Mouse (Mus musculus): ENCODE measurements around the gene Bicdl1.

Gene Bicdl1

DNA sequence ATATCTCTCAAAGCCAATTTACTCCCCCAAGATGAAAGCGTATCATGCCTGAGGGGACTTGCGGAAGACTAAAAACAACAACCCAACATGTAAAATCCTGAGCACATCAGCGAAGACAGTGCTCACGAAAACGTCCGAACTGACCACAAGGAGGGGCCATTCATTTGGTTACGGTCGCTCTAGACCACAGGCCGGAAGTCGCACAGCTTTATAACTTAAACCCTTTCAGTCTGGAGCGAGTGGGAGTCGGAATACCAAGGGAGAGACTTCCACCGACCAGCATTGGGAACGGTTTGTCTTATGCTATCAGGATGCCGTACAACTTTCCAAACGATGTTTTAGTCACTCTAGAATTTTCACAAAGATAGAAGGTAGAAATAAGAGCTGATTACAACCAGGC, 5.4 kb downstream of the Bicdl1 start:
- no peak for DNase-seq (ENCODE audit: low spot score in 2 of 2)

DNA sequence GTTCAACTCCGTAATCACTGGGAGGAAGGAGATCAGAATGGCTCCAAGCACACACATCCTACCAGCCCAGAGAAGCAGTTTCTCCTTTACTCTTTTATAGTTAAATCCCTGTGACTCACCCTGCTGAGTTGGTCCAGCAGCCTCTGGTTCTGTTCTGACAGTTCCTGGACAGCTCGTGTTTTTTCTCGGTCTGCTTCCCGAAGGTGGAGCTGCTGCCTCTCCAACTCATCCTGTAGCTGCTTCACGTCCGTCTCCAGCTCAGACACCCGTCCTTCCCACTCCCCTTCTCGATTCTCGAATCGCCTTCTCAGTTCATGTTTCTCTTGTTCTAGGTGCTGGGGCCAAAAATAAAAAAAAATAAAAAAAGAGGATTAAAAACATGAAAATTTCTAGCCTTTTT, 7.0 kb downstream of the Bicdl1 start:
- DNase-seq (ENCODE audit: low spot score in 2 of 2), result peak in 1 of 2 experiments; percentile 40

DNA sequence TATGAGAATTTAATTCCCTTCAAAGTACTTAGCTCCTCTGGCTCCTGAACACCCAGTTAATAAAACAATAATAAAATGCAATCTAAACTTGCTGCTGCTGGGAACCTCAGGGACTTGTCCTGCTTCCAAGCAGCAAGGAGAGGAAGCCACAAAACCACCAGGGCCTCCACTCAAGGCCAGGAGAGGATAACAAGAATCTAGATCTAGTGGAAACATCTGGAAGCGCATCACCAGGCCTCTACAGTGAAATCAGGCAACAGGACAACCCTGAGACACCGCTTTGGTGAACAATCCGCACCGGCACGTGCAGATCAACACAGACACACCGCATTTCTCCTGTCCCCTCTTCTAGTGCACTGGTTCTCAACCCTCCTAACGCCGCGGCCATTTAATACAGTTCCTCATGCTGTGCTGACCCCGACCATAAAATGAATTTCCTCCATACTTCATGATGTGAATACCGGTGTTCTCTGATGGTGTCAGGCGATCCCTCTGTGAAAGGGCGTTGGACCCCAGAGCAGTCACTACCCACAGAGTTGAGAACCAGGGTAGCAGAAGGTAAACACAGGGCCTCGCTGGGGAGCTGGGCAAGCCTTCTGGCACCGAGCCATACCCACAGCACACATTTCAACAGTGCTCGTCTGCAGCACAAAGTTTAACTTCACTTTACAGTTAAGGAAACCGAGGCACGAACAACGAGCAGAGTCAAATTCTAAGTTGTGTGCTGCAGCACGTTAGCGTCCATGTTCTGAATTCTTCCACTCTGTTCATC, 9.0 kb downstream of the Bicdl1 start:
- DNase-seq (ENCODE audit: low spot score in 2 of 2), result no peak

- DNase-seq (ENCODE audit: low spot score in 2 of 2), result no peak
Observed at GRCm38 (mm10) chr5:115720761-115721160, 10.7 kb downstream of the Bicdl1 start.

DNA sequence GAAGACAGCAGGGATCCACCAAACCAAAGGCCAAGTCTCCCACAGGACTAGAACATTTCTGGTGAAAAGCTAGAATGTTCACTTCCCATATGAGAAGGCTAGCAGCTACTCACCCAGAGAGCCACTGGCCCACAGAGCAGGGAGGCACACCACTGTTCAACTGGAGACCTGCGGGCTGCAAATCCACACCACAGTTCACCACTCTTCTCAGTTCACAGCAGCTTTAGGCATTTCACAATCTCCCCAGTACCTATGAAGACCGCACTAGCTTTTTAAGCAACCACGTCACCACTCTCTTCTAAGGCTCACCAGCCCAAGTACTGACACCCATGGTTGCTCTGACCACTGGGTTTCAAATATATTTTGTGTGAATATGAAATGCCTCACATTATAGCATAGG, 13.7 kb downstream of the Bicdl1 start:
- DNase-seq (ENCODE audit: low spot score in 2 of 2), result no peak

DNA sequence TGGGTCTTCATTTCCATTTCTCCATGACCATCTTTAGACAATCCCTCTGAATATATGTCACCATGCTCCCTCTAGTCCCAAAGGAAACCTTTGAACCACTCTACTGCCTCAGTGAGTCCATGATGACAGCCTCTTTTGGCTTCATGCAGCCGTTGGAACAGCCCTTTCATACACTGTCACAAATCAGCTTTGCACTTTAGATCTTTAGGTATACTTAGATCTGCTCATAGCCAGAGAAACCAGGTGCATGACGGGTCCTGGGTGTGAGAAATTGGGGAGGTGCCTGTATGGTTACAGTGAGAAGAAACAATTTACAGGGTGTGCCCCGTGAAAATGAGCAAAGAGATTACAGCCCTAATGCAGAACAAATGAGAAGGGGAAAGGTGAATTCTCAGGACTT, 14.3 kb downstream of the Bicdl1 start:
- DNase-seq (ENCODE audit: low spot score in 2 of 2), result no peak

DNA sequence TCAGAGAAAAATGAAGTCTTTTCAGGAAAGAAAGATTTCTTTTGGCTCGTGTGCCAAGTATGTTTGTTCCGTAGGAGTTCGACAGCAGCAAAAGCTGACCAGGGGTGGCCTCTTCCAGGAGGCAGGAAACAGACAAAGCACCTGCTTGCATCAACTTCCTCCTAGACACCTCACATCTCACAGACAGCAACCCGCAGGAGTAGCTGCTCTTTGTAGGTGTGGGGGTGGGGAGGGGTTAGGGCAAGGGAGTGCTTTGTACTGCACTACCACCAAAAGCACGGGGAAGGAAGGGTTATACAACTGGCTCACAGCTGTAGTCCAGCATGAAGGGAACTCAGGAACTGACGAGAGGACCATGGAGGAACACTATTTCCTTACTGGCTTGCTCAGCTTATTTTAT, 15.0 kb downstream of the Bicdl1 start:
- no peak for DNase-seq (ENCODE audit: low spot score in 2 of 2)

- DNase-seq (ENCODE audit: low spot score in 2 of 2), result no peak
Observed at GRCm38 (mm10) chr5:115714761-115715160, 16.7 kb downstream of the Bicdl1 start.

- no peak for DNase-seq (ENCODE audit: low spot score in 2 of 2)
Observed at GRCm38 (mm10) chr5:115712487-115712886, 18.9 kb downstream of the Bicdl1 start.

DNA sequence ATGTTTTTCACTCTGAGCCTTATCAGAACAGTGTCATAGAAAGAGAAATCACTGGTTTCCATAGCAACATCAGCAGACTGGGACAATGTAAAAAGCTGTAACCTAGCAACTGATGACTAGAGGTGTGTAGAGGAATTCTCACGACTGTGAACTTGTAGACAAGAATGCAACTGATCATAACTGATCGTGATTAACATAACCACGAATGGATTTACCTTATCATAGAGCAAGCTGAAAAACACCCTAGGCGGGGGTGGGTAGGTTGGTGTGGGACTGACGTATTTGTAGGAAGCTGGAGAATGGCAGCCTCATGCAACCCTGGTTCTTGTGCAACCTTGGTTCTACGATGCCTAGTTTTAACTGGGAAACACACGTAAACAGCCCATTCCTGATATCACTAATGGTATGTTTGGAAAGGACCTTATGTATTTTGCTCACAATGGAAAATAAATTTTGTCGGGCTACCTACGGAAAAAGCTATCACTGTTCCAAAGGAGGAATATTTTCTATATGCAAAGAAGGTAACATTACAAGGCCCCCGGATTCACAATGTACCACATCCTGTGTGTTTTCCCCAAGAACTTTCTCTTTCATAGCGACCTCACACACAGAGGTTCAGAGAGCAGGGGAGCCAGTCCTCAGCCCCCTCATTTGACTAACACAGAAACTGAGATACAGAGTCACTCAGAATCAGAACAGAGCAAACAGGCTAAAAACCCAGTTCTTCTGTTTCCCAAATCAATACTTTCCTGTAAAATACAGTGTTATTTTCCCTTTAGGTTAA, 19.6 kb downstream of the Bicdl1 start:
- no peak for DNase-seq (ENCODE audit: low spot score in 2 of 2)

DNA sequence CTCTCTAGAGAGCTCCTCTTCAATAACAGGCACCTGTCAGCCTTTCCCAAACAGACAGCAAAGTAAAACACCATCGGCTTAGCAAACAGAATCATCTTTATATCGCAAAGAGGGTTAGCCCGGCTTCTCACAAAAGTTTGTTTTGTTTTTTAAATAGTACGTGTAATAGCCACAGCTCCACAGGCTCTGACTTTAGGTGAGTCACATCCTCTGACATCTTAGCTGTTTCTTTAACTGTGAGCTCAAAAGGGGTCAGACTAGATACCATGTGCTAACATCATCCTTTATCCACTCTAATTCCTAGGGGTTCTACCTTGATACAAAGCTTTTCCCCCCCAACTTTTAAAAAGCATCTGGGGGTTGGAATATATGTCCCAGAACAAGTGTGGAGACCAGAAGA, 21.2 kb downstream of the Bicdl1 start:
- DNase-seq (ENCODE audit: low spot score in 2 of 2), result no peak

DNA sequence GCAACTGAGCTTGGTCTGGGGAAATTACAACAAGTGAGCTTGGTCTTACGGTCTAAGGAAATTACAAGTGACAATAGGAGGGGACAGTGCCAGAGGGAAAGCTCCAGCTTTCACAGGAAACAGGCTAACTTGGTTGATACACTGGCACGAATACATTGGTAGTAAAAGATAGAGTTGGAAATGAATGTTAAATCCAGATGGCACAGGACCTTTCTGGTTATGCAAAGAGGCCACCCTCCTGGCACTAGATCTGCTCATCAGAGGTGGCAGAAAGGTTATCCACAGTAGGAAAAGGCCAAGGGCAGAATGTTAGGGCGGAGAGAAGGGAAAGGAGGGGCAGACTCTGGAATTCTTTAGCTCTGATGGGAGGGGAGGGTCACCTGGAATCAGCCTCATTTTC, 22.5 kb downstream of the Bicdl1 start:
- DNase-seq (ENCODE audit: low spot score in 2 of 2), result no peak

- no peak for DNase-seq (ENCODE audit: low spot score in 2 of 2)
Observed at GRCm38 (mm10) chr5:115701981-115702380, 29.4 kb downstream of the Bicdl1 start.

DNA sequence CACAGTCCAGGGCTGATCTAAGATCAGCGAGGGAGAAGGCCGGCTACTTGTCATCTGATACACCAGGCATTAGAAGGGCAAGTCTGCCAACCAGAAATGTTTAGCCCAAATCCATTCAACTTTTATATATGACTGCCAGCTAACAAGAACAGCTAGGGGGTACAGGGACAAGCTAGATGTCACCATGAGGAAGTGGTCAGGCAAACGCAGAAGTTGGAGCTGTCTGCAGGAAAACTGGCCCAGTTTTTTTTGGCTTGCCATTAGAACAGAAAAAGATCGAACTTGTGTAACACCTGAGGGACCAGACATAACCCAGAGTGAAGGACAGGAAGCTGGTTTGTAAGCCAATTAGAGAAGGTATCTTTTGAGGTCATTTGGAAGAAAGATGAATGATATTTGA, 30.2 kb downstream of the Bicdl1 start:
- DNase-seq (ENCODE audit: low spot score in 2 of 2), result no peak

GRCm38 (mm10) chr5:115696811-115697210, 34.6 kb downstream of the Bicdl1 start:
- no peak for DNase-seq (ENCODE audit: low spot score in 2 of 2)

DNA sequence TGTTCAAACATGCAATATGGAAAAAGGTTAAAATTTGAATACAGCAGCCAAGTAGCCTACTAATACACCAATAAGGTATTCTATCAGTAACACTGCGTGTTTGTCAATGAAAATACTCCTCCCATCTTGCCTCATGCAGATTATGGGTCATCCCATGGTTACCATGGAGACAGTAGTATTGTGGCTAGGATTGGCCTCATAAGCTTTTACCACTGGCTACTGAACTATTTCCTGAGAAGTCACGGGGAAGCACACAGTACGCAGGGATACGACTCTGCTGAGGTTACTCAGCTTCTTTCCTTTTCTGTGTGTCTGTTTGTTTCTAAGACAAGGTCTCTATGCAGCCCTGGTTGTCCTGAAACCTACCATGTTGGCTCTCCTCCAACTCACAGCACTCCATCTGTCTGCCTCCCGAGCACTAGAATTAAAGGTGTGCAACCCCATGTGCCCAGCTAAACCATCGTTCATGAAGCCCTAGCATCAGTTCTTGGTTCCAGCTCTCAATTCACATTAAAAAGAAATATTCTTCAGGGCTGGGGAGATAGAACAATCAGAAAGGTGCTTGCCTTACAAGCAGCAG, 36.1 kb downstream of the Bicdl1 start:
- DNase-seq (ENCODE audit: low spot score in 2 of 2), result no peak

- DNase-seq (ENCODE audit: low spot score in 2 of 2), result no peak
Observed at GRCm38 (mm10) chr5:115693271-115693670, 38.1 kb downstream of the Bicdl1 start.

- no peak for DNase-seq (ENCODE audit: low spot score in 2 of 2)
Observed at GRCm38 (mm10) chr5:115686716-115687115, 44.7 kb downstream of the Bicdl1 start.

- no peak for DNase-seq (ENCODE audit: low spot score in 2 of 2)
Observed at GRCm38 (mm10) chr5:115685126-115685525, 46.3 kb downstream of the Bicdl1 start.

DNA sequence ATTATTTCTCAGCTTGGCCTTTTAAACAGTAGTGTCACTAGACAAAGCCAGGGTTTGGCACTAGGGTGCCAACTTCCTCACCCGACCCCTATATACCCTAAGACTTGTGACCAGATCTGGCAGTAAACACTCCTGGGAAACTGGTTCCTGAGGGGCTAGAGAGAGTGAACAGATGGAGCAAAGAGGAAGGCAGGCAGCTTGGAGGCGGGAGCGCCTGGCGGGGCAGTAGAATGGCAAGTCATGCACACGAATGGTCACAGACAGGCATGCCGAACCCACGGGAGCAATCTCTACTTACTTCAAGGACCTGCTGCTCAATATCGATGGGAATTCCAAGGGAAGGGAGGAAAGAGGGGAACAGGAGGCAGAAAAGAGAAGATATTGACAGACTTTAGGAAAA, 59.6 kb downstream of the Bicdl1 start:
- DNase-seq (ENCODE audit: low spot score in 2 of 2), result no peak

DNA sequence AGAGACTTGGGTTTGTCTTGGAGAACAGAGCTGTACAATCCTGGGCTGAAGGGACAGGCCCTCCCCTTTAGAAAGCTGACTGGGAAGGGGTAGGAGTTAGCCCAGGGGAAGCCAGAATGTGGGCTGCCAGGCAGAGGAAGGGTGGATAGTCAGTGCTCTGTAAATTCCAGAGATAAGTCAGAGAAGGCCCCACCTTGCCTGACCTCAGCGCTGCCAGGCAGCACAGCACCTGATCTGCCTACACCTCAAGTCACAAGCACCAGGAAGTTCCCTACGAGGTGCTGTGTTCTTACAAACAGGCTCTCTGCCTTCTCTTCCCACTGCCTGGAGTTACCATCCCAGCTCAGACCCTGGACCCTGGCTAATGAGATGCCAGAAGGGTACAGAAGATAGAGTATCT, 61.0 kb downstream of the Bicdl1 start:
- DNase-seq (ENCODE audit: low spot score in 2 of 2), result no peak

- DNase-seq (ENCODE audit: low spot score in 2 of 2), result no peak
Observed at GRCm38 (mm10) chr5:115669974-115670373, 61.4 kb downstream of the Bicdl1 start.

- DNase-seq (ENCODE audit: low spot score in 2 of 2), result no peak
Observed at GRCm38 (mm10) chr5:115668986-115669385, 62.4 kb downstream of the Bicdl1 start.
